Mouse (Mus musculus): ENCODE measurements around the gene Kif1a.

GRCm38 (mm10) chr1:93138534-93138933 lies 36.8 kb upstream of the Kif1a start:
- no peak for TF ChIP-seq MAFK (IDR thresholded peaks at IDR 0.05; ENCODE audit: insufficient read depth, low read depth, low read length)
- no peak for TF ChIP-seq HCFC1 (IDR thresholded peaks at IDR 0.05; ENCODE audit: borderline replicate concordance, insufficient read depth, low read length)
- TF ChIP-seq ZNF384 (IDR thresholded peaks at IDR 0.05; ENCODE audit: low read depth, low read length): no peak
- no peak for TF ChIP-seq CHD2 (IDR thresholded peaks at IDR 0.05; ENCODE audit: low read depth, low read length)

Measured in ES-E14 (cell line).